14 mouse cellular contexts compared by ENCODE assay signal in genomic region chr10:69238311-69238710, GRCm38 (mm10). TPM values are rescaled to one million over a fixed set of nuclear protein-coding genes. Genes with fewer than 3 reads are reported as not detected.
DNase-seq lines count a peak whose midpoint lies in the region; ATAC-seq and TF ChIP-seq lines count a peak whose summit lies in the region.
"Had no signal": no experiment of that assay in that cellular context is flagged by ENCODE, and none has a peak within 500 bp of the region (broad histone marks: within the 10 kb centered on the region; RNA-seq: fewer than 3 reads in every experiment).

No protein-coding gene starts in this region.

- no peak overlapping the region for H3K9ac ChIP-seq in heart, embryonic 11.5 days (ENCODE audit: low read depth, low read length)
- H3K9ac ChIP-seq in embryonic facial prominence, embryonic 14.5 days (ENCODE audit: low read depth, low read length): no peak overlapping the region
- no peak overlapping the region for H3K9ac ChIP-seq in kidney, embryonic 16.5 days (replicated peaks; ENCODE audit: low read length)
- H3K9ac ChIP-seq: liver, embryonic 12.5 days had no signal

- H3K4me3 ChIP-seq in heart, embryonic 11.5 days (ENCODE audit: low read depth, low read length): no peak overlapping the region
- H3K4me3 ChIP-seq in embryonic facial prominence, embryonic 14.5 days (ENCODE audit: low read depth, low read length): no peak overlapping the region
- no peak overlapping the region for H3K4me3 ChIP-seq in kidney, embryonic 16.5 days (ENCODE audit: low read length)
- no peak overlapping the region for H3K4me3 ChIP-seq in kidney, adult 2 months (ENCODE audit: insufficient read depth, low read depth, low read length)
- H3K4me3 ChIP-seq: liver, embryonic 12.5 days had no signal

- ATAC-seq in heart, embryonic 11.5 days (replicated peaks; ENCODE audit: insufficient number of reproducible peaks, low FRiP score, low TSS enrichment): no peak; the same call in 1 of the 2 replicates
- ATAC-seq in embryonic facial prominence, embryonic 14.5 days (ENCODE audit: low read depth): peak; percentile 72
- ATAC-seq in kidney, embryonic 16.5 days (ENCODE audit: low FRiP score, low TSS enrichment): no peak
- ATAC-seq: liver, embryonic 12.5 days; Patski had no signal

- peak; percentile 82 for DNase-seq in heart, adult 11 months
- peak; percentile 65 for DNase-seq in brain, embryonic 14.5 days (ENCODE audit: low read depth)
- peak; percentile 57 for DNase-seq in embryonic facial prominence, embryonic 14.5 days (ENCODE audit: low spot score)
- DNase-seq in mesoderm, embryonic 11.5 days (ENCODE audit: low read depth, low spot score): peak; percentile 54
- no peak for DNase-seq in adrenal gland, postnatal 14 days
- no peak for DNase-seq in kidney, adult 2 months
- DNase-seq: adrenal gland, postnatal 36 days; heart, adult 18-20 months; lung, postnatal 14 days had no signal

- no peaks in the 10 kb centered on the region for H3K36me3 ChIP-seq in heart, embryonic 11.5 days (ENCODE audit: control insufficient read depth, insufficient read depth, low read length)
- no peaks in the 10 kb centered on the region for H3K36me3 ChIP-seq in embryonic facial prominence, embryonic 14.5 days (ENCODE audit: control insufficient read depth, insufficient read depth, low read length)
- 0 out of 2 replicates have a peak, but pooled peaks cover 9% of the 10 kb centered on the region for H3K36me3 ChIP-seq in kidney, embryonic 16.5 days (ENCODE audit: insufficient read depth, low read length)
- no peaks in the 10 kb centered on the region for H3K36me3 ChIP-seq in kidney, adult 2 months (ENCODE audit: control insufficient read depth, insufficient read depth, low read length)

- no peaks in the 10 kb centered on the region for H3K9me3 ChIP-seq in heart, embryonic 11.5 days (replicated peaks; ENCODE audit: control insufficient read depth, low read length)
- H3K9me3 ChIP-seq in embryonic facial prominence, embryonic 14.5 days (ENCODE audit: control insufficient read depth, low read length): no peaks in the 10 kb centered on the region
- H3K9me3 ChIP-seq in kidney, embryonic 16.5 days (ENCODE audit: low read length): peaks cover 4% of the 10 kb centered on the region

- no peaks in the 10 kb centered on the region for H3K4me1 ChIP-seq in heart, embryonic 11.5 days (ENCODE audit: control insufficient read depth, insufficient read depth, low read length)
- no peaks in the 10 kb centered on the region for H3K4me1 ChIP-seq in embryonic facial prominence, embryonic 14.5 days (ENCODE audit: control insufficient read depth, insufficient read depth, low read length)
- H3K4me1 ChIP-seq in kidney, embryonic 16.5 days (ENCODE audit: insufficient read depth, low read length): no peaks in the 10 kb centered on the region
- peaks cover 7% of the 10 kb centered on the region; the same call in 1 of the 2 replicates for H3K4me1 ChIP-seq in kidney, adult 2 months (ENCODE audit: control insufficient read depth, insufficient read depth, low read length)
- H3K4me1 ChIP-seq: liver, embryonic 12.5 days had no signal

- H3K27ac ChIP-seq in heart, embryonic 11.5 days (ENCODE audit: low read depth, low read length): no peak overlapping the region
- no peak overlapping the region for H3K27ac ChIP-seq in embryonic facial prominence, embryonic 14.5 days (replicated peaks; ENCODE audit: low read depth, low read length)
- H3K27ac ChIP-seq in kidney, embryonic 16.5 days (ENCODE audit: low read length): no peak overlapping the region
- no peak overlapping the region for H3K27ac ChIP-seq in kidney, adult 2 months (ENCODE audit: insufficient read depth, low read depth, low read length)
- H3K27ac ChIP-seq: kidney, postnatal 0 days; liver, embryonic 12.5 days had no signal

- no peaks in the 10 kb centered on the region for H3K27me3 ChIP-seq in heart, embryonic 11.5 days (ENCODE audit: control insufficient read depth, insufficient read depth, low read length)
- no peaks in the 10 kb centered on the region for H3K27me3 ChIP-seq in embryonic facial prominence, embryonic 14.5 days (replicated peaks; ENCODE audit: control insufficient read depth, insufficient read depth, low read length)
- no peaks in the 10 kb centered on the region for H3K27me3 ChIP-seq in kidney, embryonic 16.5 days (ENCODE audit: insufficient read depth, low read length)
- no peaks in the 10 kb centered on the region for H3K27me3 ChIP-seq in kidney, adult 2 months (replicated peaks; ENCODE audit: control insufficient read depth, insufficient read depth, low read length)
- H3K27me3 ChIP-seq: liver, embryonic 12.5 days; Patski had no signal

- TF ChIP-seq POLR2A in brain, embryonic 14.5 days (IDR thresholded peaks at IDR 0.05; ENCODE audit: borderline replicate concordance, extremely low read depth, insufficient read depth, insufficient read length, poor library complexity, severe bottlenecking): no peak
- no peak for TF ChIP-seq POLR2A in kidney, adult 2 months (IDR thresholded peaks at IDR 0.05; ENCODE audit: low read depth, low read length)

- TF ChIP-seq CTCF in brain, embryonic 14.5 days (IDR thresholded peaks at IDR 0.05; ENCODE audit: borderline replicate concordance, extremely low read depth, insufficient read depth, insufficient read length): no peak
- no peak for TF ChIP-seq CTCF in kidney, adult 2 months (conservative IDR thresholded peaks at IDR 0.05; ENCODE audit: insufficient read depth, insufficient read length, low read depth, low read length)

- H3K4me2 ChIP-seq in heart, embryonic 11.5 days: no peak overlapping the region
- no peak overlapping the region for H3K4me2 ChIP-seq in embryonic facial prominence, embryonic 14.5 days (ENCODE audit: low read depth, low read length)
- no peak overlapping the region for H3K4me2 ChIP-seq in kidney, embryonic 16.5 days (replicated peaks; ENCODE audit: low read depth, low read length)
- H3K4me2 ChIP-seq: liver, embryonic 12.5 days had no signal

- WGBS in heart, embryonic 11.5 days (ENCODE audit: insufficient replicate concordance): 60% methylated on average over 6 of the region's 6 CpGs
- 70% methylated on average over 6 of the region's 6 CpGs for WGBS in embryonic facial prominence, embryonic 14.5 days
- 73% methylated on average over 6 of the region's 6 CpGs for WGBS in kidney, embryonic 16.5 days
- WGBS in kidney, adult 2 months: 79% methylated on average over 6 of the region's 6 CpGs

RNA-seq across cellular contexts. Expression of gene A930033H14Rik, which starts 25.4 kb away (rescaled TPM):
- polyA plus RNA-seq in heart, embryonic 11.5 days (2014; fragmentation: Nextera tagmentation; extraction: Ambion mirVana): 1.8 and 2.4 TPM in 2 replicates
- 1.6 and 1.9 TPM in 2 replicates for polyA plus RNA-seq in brain, embryonic 14.5 days (2012; rRNA removed)
- polyA plus RNA-seq in embryonic facial prominence, embryonic 14.5 days (2014; fragmentation: Nextera tagmentation; extraction: Ambion mirVana): 2.5 and 3.1 TPM in 2 replicates
- 2.4 and 3.7 TPM in 2 replicates for total RNA-seq in adrenal gland, postnatal 14 days (2021)
- polyA plus RNA-seq in kidney, embryonic 16.5 days (2015; fragmentation: Nextera tagmentation; extraction: Ambion mirVana): 2.2 and 2.3 TPM in 2 replicates
- polyA plus RNA-seq in kidney, adult 2 months (2012; rRNA removed): 0.94 and 1.1 TPM in 2 replicates

Comparison
In these comparisons a context has a peak if more than half of its experiments do, and no peak if none do; other contexts are left out.
1. DNase-seq: peak in heart, adult 11 months (single experiment), brain, embryonic 14.5 days (single experiment), embryonic facial prominence, embryonic 14.5 days (single experiment) and mesoderm, embryonic 11.5 days (single experiment); none in adrenal gland, postnatal 14 days (single experiment) and kidney, adult 2 months (single experiment).